Mouse (Mus musculus): Measurements from ENCODE around the gene Vdr. TPM values are rescaled to one million over a fixed set of nuclear protein-coding genes. Genes with fewer than 3 reads are reported as not detected.
"Not testable (repeated sequence)": the region's sequence is repeated elsewhere in the genome, so short reads cannot be mapped to it uniquely, and the experiment has no call there.

Gene Vdr
- polyA plus RNA-seq, 1 experiment from 2014 or later = 8.1 TPM

DNA sequence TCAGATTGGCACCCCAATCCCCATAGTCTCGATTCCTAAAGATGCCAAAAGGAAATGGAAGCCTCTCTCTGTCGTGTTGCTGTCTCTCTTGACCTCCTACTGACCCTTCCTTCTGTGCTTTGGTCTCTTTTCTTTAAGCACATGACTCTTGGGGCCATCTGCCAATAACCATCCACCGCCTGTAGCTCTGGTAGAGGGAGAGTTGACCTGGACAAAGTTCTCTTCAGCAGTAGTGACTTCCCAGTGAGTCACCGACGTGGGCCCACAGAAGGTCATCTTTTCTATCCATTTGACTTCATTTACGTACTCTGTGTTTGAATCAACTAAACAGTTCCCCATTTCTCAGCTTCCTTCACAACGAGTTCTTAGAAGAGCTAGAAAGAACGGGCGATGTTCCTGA is 30.0 kb downstream of the Vdr start:
- H3K4me2 ChIP-seq (replicated peaks) = no peak overlapping the region
- no peak for ATAC-seq (ENCODE audit: insufficient number of reproducible peaks, low FRiP score, low TSS enrichment, low read depth)
- H3K9me3 ChIP-seq (replicated peaks) = no peaks in the 10 kb centered on the region
- no peak overlapping the region for H3K4me3 ChIP-seq (replicated peaks)
- H3K9ac ChIP-seq = no peak overlapping the region
- no peaks in the 10 kb centered on the region for H3K36me3 ChIP-seq
- H3K27ac ChIP-seq (replicated peaks) = no peak overlapping the region
- WGBS = 79% methylated on average over 9 of the region's 9 CpGs
- H3K4me1 ChIP-seq = peaks cover 7% of the 10 kb centered on the region; the same call in 1 of the 2 replicates
- no peaks in the 10 kb centered on the region for H3K27me3 ChIP-seq

- H3K27me3 ChIP-seq = no peaks in the 10 kb centered on the region
- H3K4me1 ChIP-seq = peaks cover 9% of the 10 kb centered on the region; the same call in 1 of the 2 replicates
- 40% methylated on average over 7 of the region's 7 CpGs for WGBS
- H3K4me2 ChIP-seq (replicated peaks) = no peak overlapping the region
- H3K4me3 ChIP-seq (replicated peaks) = no peak overlapping the region
- H3K36me3 ChIP-seq = no peaks in the 10 kb centered on the region
- H3K9ac ChIP-seq = no peak overlapping the region
- ATAC-seq (ENCODE audit: insufficient number of reproducible peaks, low FRiP score, low TSS enrichment, low read depth) = 0 out of 2 replicates have a peak, but pooled peaks have one; percentile 44
- no peak overlapping the region for H3K27ac ChIP-seq (replicated peaks)
- no peaks in the 10 kb centered on the region for H3K9me3 ChIP-seq (replicated peaks)
Measured at GRCm38 (mm10) chr15:97878696-97879328, 31.6 kb downstream of the Vdr start.

- 73% methylated on average over 8 of the region's 8 CpGs for WGBS
Measured at GRCm38 (mm10) chr15:97875784-97876183, 34.6 kb downstream of the Vdr start.

GRCm38 (mm10) chr15:97873717-97874116 is 36.7 kb downstream of the Vdr start:
- H3K27me3 ChIP-seq = no peaks in the 10 kb centered on the region
- no peak overlapping the region for H3K4me3 ChIP-seq (replicated peaks)
- H3K4me2 ChIP-seq (replicated peaks) = no peak overlapping the region
- no peaks in the 10 kb centered on the region for H3K36me3 ChIP-seq
- WGBS = 66% methylated on average over 9 of the region's 9 CpGs
- H3K4me1 ChIP-seq = peaks cover 9% of the 10 kb centered on the region; the same call in 1 of the 2 replicates
- no peak overlapping the region for H3K27ac ChIP-seq (replicated peaks)
- H3K9me3 ChIP-seq (replicated peaks) = no peaks in the 10 kb centered on the region
- no peak for ATAC-seq (ENCODE audit: insufficient number of reproducible peaks, low FRiP score, low TSS enrichment, low read depth)
- H3K9ac ChIP-seq = no peak overlapping the region

More at GRCm38 (mm10) chr15:97875784-97876183, 34.6 kb downstream of the Vdr start:
- Histone ChIP-seq H3K9ac (no peak overlapping the region), H3K9me3 (replicated peaks) (no peaks in the 10 kb centered on the region), H3K36me3 (no peaks in the 10 kb centered on the region), H3K4me1 (peaks cover 9% of the 10 kb centered on the region; the same call in 1 of the 2 replicates), H3K4me2 (replicated peaks) (no peak overlapping the region), H3K27ac (replicated peaks) (no peak overlapping the region), H3K4me3 (replicated peaks) (no peak overlapping the region), H3K27me3 (no peaks in the 10 kb centered on the region)
- ATAC-seq (ENCODE audit: insufficient number of reproducible peaks, low FRiP score, low TSS enrichment, low read depth) = no peak

GRCm38 (mm10) chr15:97872161-97872560 is 38.3 kb downstream of the Vdr start:
- H3K4me1 ChIP-seq = peaks cover 7% of the 10 kb centered on the region; the same call in 1 of the 2 replicates
- H3K9ac ChIP-seq = no peak overlapping the region
- no peak for ATAC-seq (ENCODE audit: insufficient number of reproducible peaks, low FRiP score, low TSS enrichment, low read depth)
- no peaks in the 10 kb centered on the region for H3K9me3 ChIP-seq (replicated peaks)
- H3K4me2 ChIP-seq (replicated peaks) = no peak overlapping the region
- no peaks in the 10 kb centered on the region for H3K27me3 ChIP-seq
- no peak overlapping the region for H3K4me3 ChIP-seq (replicated peaks)
- no peaks in the 10 kb centered on the region for H3K36me3 ChIP-seq
- WGBS = 96% methylated on average over 8 of the region's 8 CpGs
- no peak overlapping the region for H3K27ac ChIP-seq (replicated peaks)

DNA sequence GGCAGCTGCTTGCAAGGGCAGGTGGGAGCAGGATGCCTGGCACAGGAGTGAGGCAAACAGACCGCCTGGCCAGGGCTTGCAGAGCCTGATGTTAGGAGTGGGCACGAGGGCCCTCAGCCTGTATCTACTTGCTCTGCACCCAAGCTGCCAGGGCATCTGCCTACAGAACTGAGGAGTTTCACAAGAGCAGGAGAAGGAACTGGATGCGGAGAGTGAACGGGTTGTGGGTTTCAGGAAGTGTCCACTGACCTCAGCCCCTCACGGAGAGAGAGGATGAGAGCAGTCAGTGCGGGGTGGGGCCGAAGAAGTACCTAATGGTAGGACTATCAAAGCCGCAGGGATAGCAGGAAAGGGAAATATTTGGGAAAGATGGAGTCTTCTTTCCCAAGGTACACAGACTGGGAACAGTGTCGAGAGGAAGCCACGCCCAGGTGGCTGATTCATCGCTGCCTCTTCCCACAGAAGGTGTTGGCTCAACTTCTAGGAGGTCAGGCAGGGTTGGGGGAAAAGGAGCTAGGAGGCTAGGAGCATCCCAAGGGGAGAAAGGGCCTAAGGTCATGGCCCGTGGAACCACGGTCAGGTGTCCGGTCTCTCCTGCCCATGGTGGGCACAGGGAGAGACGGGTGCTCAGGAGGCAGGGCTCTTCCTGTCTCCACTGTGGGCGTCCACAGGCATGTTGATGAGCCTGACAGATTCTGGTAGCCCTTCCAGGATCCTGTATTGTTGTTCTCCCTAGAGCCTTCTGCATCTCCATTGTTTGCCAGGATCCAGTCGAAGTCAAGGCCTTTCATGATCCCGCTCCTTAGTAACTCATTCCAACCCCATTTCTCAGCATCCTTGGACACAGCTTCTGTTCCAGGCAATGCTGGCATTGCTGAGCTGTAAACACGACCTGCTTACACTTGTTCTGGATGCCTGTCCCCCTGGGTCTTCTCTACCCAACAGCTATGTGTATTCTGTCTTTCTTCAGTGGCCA is 39.1 kb downstream of the Vdr start:
- peaks cover 7% of the 10 kb centered on the region; the same call in 1 of the 2 replicates for H3K4me1 ChIP-seq
- no peak for ATAC-seq (ENCODE audit: insufficient number of reproducible peaks, low FRiP score, low TSS enrichment, low read depth)
- H3K36me3 ChIP-seq = 0 out of 2 replicates have a peak, but pooled peaks cover 4% of the 10 kb centered on the region
- no peak overlapping the region for H3K4me3 ChIP-seq (replicated peaks)
- H3K27ac ChIP-seq (replicated peaks) = no peak overlapping the region
- no peak overlapping the region for H3K4me2 ChIP-seq (replicated peaks)
- 81% methylated on average over 19 of the region's 19 CpGs for WGBS
- no peaks in the 10 kb centered on the region for H3K9me3 ChIP-seq (replicated peaks)
- no peaks in the 10 kb centered on the region for H3K27me3 ChIP-seq
- no peak overlapping the region for H3K9ac ChIP-seq

DNA sequence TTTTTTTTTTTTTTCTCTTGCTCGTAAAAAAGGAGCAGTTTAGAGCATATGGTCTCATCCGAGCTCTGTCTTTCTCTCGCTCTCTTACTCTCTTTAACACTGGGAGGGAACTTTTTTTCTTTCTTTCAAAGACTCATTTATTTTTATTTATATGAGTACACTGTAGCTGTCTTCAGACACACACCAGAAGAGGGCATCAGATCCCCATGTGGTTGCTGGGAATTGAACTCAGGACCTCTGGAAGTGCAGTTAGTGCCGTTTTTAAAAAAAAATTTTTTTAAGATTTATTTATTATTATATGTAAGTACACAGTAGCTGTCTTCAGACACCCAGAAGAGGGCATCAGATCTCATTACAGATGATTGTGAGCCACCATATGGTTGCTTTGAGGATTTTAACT is 40.3 kb downstream of the Vdr start:
- not testable (repeated sequence) for H3K4me3 ChIP-seq (replicated peaks); ATAC-seq (ENCODE audit: insufficient number of reproducible peaks, low FRiP score, low TSS enrichment, low read depth); H3K9me3 ChIP-seq (replicated peaks); H3K27me3 ChIP-seq; H3K9ac ChIP-seq; H3K4me2 ChIP-seq (replicated peaks); H3K27ac ChIP-seq (replicated peaks); H3K36me3 ChIP-seq; H3K4me1 ChIP-seq
- 74% methylated on average over 4 of the region's 4 CpGs for WGBS

- Histone ChIP-seq H3K4me3 (replicated peaks) (no peak overlapping the region), H3K36me3 (0 out of 2 replicates have a peak, but pooled peaks cover 4% of the 10 kb centered on the region), H3K27ac (replicated peaks) (no peak overlapping the region), H3K4me2 (replicated peaks) (no peak overlapping the region), H3K4me1 (no peaks in the 10 kb centered on the region), H3K27me3 (no peaks in the 10 kb centered on the region), H3K9me3 (replicated peaks) (no peaks in the 10 kb centered on the region), H3K9ac (no peak overlapping the region)
- 70% methylated on average over 6 of the region's 6 CpGs for WGBS
- ATAC-seq (ENCODE audit: insufficient number of reproducible peaks, low FRiP score, low TSS enrichment, low read depth) = no peak
Measured at GRCm38 (mm10) chr15:97868985-97869384, 41.4 kb downstream of the Vdr start.

DNA sequence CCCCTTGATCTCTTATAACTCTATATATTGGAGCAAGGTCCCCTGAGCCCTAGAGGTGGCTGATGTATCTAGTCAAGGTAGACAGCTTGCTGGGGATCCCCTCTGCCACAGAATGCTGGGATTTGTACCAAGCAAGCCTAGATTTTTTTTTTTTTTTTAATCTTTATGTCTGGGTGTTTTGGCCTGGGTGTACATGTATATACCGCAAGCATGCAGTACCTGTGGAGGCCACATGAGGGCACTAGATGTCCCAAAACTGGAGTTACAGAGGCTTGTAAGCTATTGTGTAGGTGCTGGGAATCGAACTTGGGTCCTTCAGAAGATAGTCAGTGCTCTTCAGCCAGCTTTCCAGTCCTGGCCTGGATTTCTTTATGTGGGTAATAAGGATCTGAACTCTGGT is 44.4 kb downstream of the Vdr start:
- Histone ChIP-seq H3K27me3 (no peaks in the 10 kb centered on the region), H3K4me1 (peaks cover 5% of the 10 kb centered on the region; the same call in 1 of the 2 replicates), H3K27ac (replicated peaks) (no peak overlapping the region), H3K9me3 (replicated peaks) (no peaks in the 10 kb centered on the region), H3K4me2 (replicated peaks) (no peak overlapping the region), H3K36me3 (0 out of 2 replicates have a peak, but pooled peaks cover 4% of the 10 kb centered on the region), H3K9ac (no peak overlapping the region), H3K4me3 (replicated peaks) (no peak overlapping the region)
- WGBS = 96% methylated on average over 2 of the region's 2 CpGs
- no peak for ATAC-seq (ENCODE audit: insufficient number of reproducible peaks, low FRiP score, low TSS enrichment, low read depth)

DNA sequence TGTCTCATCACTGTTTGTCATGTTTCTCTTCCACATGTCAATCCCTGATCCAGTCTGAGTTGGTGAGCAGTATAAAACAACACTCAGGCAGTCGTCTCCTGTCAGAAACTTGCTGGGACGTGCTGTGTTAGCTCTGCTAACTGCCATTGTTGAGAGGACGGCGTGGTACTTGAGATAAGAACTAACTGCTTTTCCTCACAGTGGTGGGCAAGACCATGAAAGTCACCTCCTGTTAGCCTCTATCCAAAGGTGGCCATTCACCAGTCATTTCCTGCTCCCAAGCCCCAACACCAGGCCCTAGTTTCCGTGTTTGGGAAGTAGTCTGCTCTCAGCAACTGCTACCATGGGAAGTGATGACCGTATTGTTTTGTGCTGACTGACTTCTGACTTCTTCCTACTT is 45.3 kb downstream of the Vdr start:
- ATAC-seq (ENCODE audit: insufficient number of reproducible peaks, low FRiP score, low TSS enrichment, low read depth) = no peak
- Histone ChIP-seq H3K9ac (no peak overlapping the region), H3K27ac (replicated peaks) (no peak overlapping the region), H3K36me3 (0 out of 2 replicates have a peak, but pooled peaks cover 4% of the 10 kb centered on the region), H3K4me2 (replicated peaks) (no peak overlapping the region), H3K4me1 (peaks cover 5% of the 10 kb centered on the region; the same call in 1 of the 2 replicates), H3K4me3 (replicated peaks) (no peak overlapping the region), H3K9me3 (replicated peaks) (no peaks in the 10 kb centered on the region), H3K27me3 (no peaks in the 10 kb centered on the region)
- 59% methylated on average over 6 of the region's 6 CpGs for WGBS

GRCm38 (mm10) chr15:97864361-97865045 is 45.9 kb downstream of the Vdr start:
- no peak overlapping the region for H3K4me3 ChIP-seq (replicated peaks)
- 46% methylated on average over 8 of the region's 8 CpGs for WGBS
- no peaks in the 10 kb centered on the region for H3K27me3 ChIP-seq
- H3K9me3 ChIP-seq (replicated peaks) = no peaks in the 10 kb centered on the region
- no peak overlapping the region for H3K27ac ChIP-seq (replicated peaks)
- no peak for ATAC-seq (ENCODE audit: insufficient number of reproducible peaks, low FRiP score, low TSS enrichment, low read depth)
- no peak overlapping the region for H3K4me2 ChIP-seq (replicated peaks)
- 0 out of 2 replicates have a peak, but pooled peaks cover 4% of the 10 kb centered on the region for H3K36me3 ChIP-seq
- no peak overlapping the region for H3K9ac ChIP-seq
- peaks cover 5% of the 10 kb centered on the region; the same call in 1 of the 2 replicates for H3K4me1 ChIP-seq

Measured in embryonic facial prominence, embryonic 15.5 days (tissue).